Mouse (Mus musculus): ENCODE measurements around the gene Rabepk. TPM values are rescaled to one million over a fixed set of nuclear protein-coding genes. Genes with fewer than 3 reads are reported as not detected.

The Rabepk gene
- polyA plus RNA-seq, 1 experiment: 28.2 TPM

- Histone ChIP-seq H3K4me1 (ENCODE audit: control insufficient read depth, insufficient read depth, insufficient read length, low read length) (peaks cover 3% of the 10 kb centered on the region; the same call in 1 of the 2 replicates), H3K27ac (replicated peaks; ENCODE audit: low read depth, low read length) (no peak overlapping the region), H3K4me3 (ENCODE audit: insufficient read depth, low read depth, low read length) (no peak overlapping the region)
Measured at GRCm38 (mm10) chr2:34757341-34757740, 42.4 kb downstream of the Rabepk start.

GRCm38 (mm10) chr2:34754551-34755358, 45.0 kb downstream of the Rabepk start, which contains the start of gene Gapvd1:
Gene Gapvd1, minus strand, starts transcription at chr2:34755232.
- peaks cover 5% of the 10 kb centered on the region; the same call in 1 of the 2 replicates for H3K4me1 ChIP-seq (ENCODE audit: control insufficient read depth, insufficient read depth, insufficient read length, low read length)
- H3K4me3 ChIP-seq (ENCODE audit: insufficient read depth, low read depth, low read length): peak within 1 kb of the TSS; percentile 90
- H3K27ac ChIP-seq (replicated peaks; ENCODE audit: low read depth, low read length): peak within 1 kb of the TSS; percentile 85

- H3K4me1 ChIP-seq (ENCODE audit: control insufficient read depth, insufficient read depth, insufficient read length, low read length): peaks cover 5% of the 10 kb centered on the region; the same call in 1 of the 2 replicates
- H3K4me3 ChIP-seq (ENCODE audit: insufficient read depth, low read depth, low read length): peak overlapping the region; percentile 90
- H3K27ac ChIP-seq (replicated peaks; ENCODE audit: low read depth, low read length): peak overlapping the region; percentile 85
Measured at GRCm38 (mm10) chr2:34753811-34754550, 45.7 kb downstream of the Rabepk start.

- Histone ChIP-seq H3K4me1 (ENCODE audit: control insufficient read depth, insufficient read depth, insufficient read length, low read length) (peaks cover 5% of the 10 kb centered on the region; the same call in 1 of the 2 replicates), H3K4me3 (ENCODE audit: insufficient read depth, low read depth, low read length) (no peak overlapping the region), H3K27ac (replicated peaks; ENCODE audit: low read depth, low read length) (no peak overlapping the region)
Measured at GRCm38 (mm10) chr2:34750245-34750644, 49.5 kb downstream of the Rabepk start.

- Histone ChIP-seq H3K4me1 (ENCODE audit: control insufficient read depth, insufficient read depth, insufficient read length, low read length) (peaks cover 2% of the 10 kb centered on the region; the same call in 1 of the 2 replicates), H3K4me3 (ENCODE audit: insufficient read depth, low read depth, low read length) (no peak overlapping the region), H3K27ac (replicated peaks; ENCODE audit: low read depth, low read length) (no peak overlapping the region)
Measured at GRCm38 (mm10) chr2:34748479-34748878, 51.2 kb downstream of the Rabepk start.

- H3K27ac ChIP-seq (replicated peaks; ENCODE audit: low read depth, low read length): no peak overlapping the region
- peaks cover 4% of the 10 kb centered on the region; the same call in 1 of the 2 replicates for H3K4me1 ChIP-seq (ENCODE audit: control insufficient read depth, insufficient read depth, insufficient read length, low read length)
- H3K4me3 ChIP-seq (ENCODE audit: insufficient read depth, low read depth, low read length): no peak overlapping the region
Measured at GRCm38 (mm10) chr2:34745673-34746072, 54.0 kb downstream of the Rabepk start.

- Histone ChIP-seq H3K27ac (replicated peaks; ENCODE audit: low read depth, low read length) (no peak overlapping the region), H3K4me1 (ENCODE audit: control insufficient read depth, insufficient read depth, insufficient read length, low read length) (0 out of 2 replicates have a peak, but pooled peaks cover 2% of the 10 kb centered on the region), H3K4me3 (ENCODE audit: insufficient read depth, low read depth, low read length) (no peak overlapping the region)
Measured at GRCm38 (mm10) chr2:34744476-34744875, 55.2 kb downstream of the Rabepk start.

- H3K27ac ChIP-seq (replicated peaks; ENCODE audit: low read depth, low read length): no peak overlapping the region
- H3K4me1 ChIP-seq (ENCODE audit: control insufficient read depth, insufficient read depth, insufficient read length, low read length): peaks cover 5% of the 10 kb centered on the region; the same call in 1 of the 2 replicates
- H3K4me3 ChIP-seq (ENCODE audit: insufficient read depth, low read depth, low read length): no peak overlapping the region
Measured at GRCm38 (mm10) chr2:34742675-34743074, 57.0 kb downstream of the Rabepk start.

GRCm38 (mm10) chr2:34741390-34742159, 58.1 kb downstream of the Rabepk start:
- no peak overlapping the region for H3K4me3 ChIP-seq (ENCODE audit: insufficient read depth, low read depth, low read length)
- H3K4me1 ChIP-seq (ENCODE audit: control insufficient read depth, insufficient read depth, insufficient read length, low read length): peaks cover 5% of the 10 kb centered on the region; the same call in 1 of the 2 replicates
- H3K27ac ChIP-seq (replicated peaks; ENCODE audit: low read depth, low read length): no peak overlapping the region

- Histone ChIP-seq H3K27ac (replicated peaks; ENCODE audit: low read depth, low read length) (no peak overlapping the region), H3K4me3 (ENCODE audit: insufficient read depth, low read depth, low read length) (no peak overlapping the region)
Measured at GRCm38 (mm10) chr2:34739684-34740391, 59.9 kb downstream of the Rabepk start.

GRCm38 (mm10) chr2:34737911-34738310, 61.8 kb downstream of the Rabepk start:
- no peak overlapping the region for H3K27ac ChIP-seq (replicated peaks; ENCODE audit: low read depth, low read length)
- peaks cover 7% of the 10 kb centered on the region; the same call in 1 of the 2 replicates for H3K4me1 ChIP-seq (ENCODE audit: control insufficient read depth, insufficient read depth, insufficient read length, low read length)
- no peak overlapping the region for H3K4me3 ChIP-seq (ENCODE audit: insufficient read depth, low read depth, low read length)

More at GRCm38 (mm10) chr2:34739684-34740391, 59.9 kb downstream of the Rabepk start:
- H3K4me1 ChIP-seq (ENCODE audit: control insufficient read depth, insufficient read depth, insufficient read length, low read length): peaks cover 7% of the 10 kb centered on the region; the same call in 1 of the 2 replicates

- H3K4me1 ChIP-seq (ENCODE audit: control insufficient read depth, insufficient read depth, insufficient read length, low read length): peaks cover 4% of the 10 kb centered on the region; the same call in 1 of the 2 replicates
- H3K27ac ChIP-seq (replicated peaks; ENCODE audit: low read depth, low read length): no peak overlapping the region
- no peak overlapping the region for H3K4me3 ChIP-seq (ENCODE audit: insufficient read depth, low read depth, low read length)
Measured at GRCm38 (mm10) chr2:34736626-34737025, 63.1 kb downstream of the Rabepk start.

All from brown adipose tissue, adult 24 weeks (tissue).